In genomic region chr17:35991781-35992180, GRCm38 (mm10) we compare ENCODE assay signal across 14 mouse cellular contexts. TPM values are rescaled to one million over a fixed set of nuclear protein-coding genes. Genes with fewer than 3 reads are reported as not detected.
A peak's percentile ranks its signal among the peaks of the same experiment; 100 is the strongest.
DNase-seq lines count a peak whose midpoint lies in the region; ATAC-seq lines count a peak whose summit lies in the region.
"Had no signal": no experiment of that assay in that cellular context is flagged by ENCODE, and none has a peak within 500 bp of the region (broad histone marks: within the 10 kb centered on the region; RNA-seq: fewer than 3 reads in every experiment).

No protein-coding gene starts in this region.

- H3K27me3 ChIP-seq in lung, embryonic 16.5 days (ENCODE audit: control insufficient read depth, insufficient read depth, low read depth, low read length), result no peaks in the 10 kb centered on the region
- H3K27me3 ChIP-seq in stomach, embryonic 16.5 days (ENCODE audit: control insufficient read depth, insufficient read depth, low read length), result no peaks in the 10 kb centered on the region
- H3K27me3 ChIP-seq: megakaryocyte, embryonic 14.5 days had no signal

- no peak overlapping the region for H3K4me3 ChIP-seq in lung, embryonic 16.5 days (ENCODE audit: low read length)
- no peak overlapping the region for H3K4me3 ChIP-seq in stomach, embryonic 16.5 days (replicated peaks; ENCODE audit: low read length)
- H3K4me3 ChIP-seq: left cerebral cortex, adult 2 months; megakaryocyte, embryonic 14.5 days had no signal

- intact Hi-C loops in heart, postnatal 10 days (cut with DNase I), result loop anchor here (5.0 kb wide), 1 partner anchor 159 kb away; no protein-coding TSS in a partner anchor

- no peak overlapping the region for H3K27ac ChIP-seq in lung, embryonic 16.5 days (ENCODE audit: low read length)
- H3K27ac ChIP-seq in stomach, embryonic 16.5 days (ENCODE audit: low read length), result peak overlapping the region; percentile 74
- H3K27ac ChIP-seq: left cerebral cortex, adult 2 months had no signal

- H3K4me1 ChIP-seq in lung, embryonic 16.5 days (replicated peaks; ENCODE audit: control insufficient read depth, insufficient read depth, low read length), result peaks cover 11% of the 10 kb centered on the region
- H3K4me1 ChIP-seq in stomach, embryonic 16.5 days (ENCODE audit: control insufficient read depth, insufficient read depth, low read length), result peaks cover 16% of the 10 kb centered on the region

- H3K4me2 ChIP-seq in lung, embryonic 16.5 days (ENCODE audit: low read depth, low read length), result no peak overlapping the region
- peak overlapping the region; percentile 29; the same call in 1 of the 2 replicates for H3K4me2 ChIP-seq in stomach, embryonic 16.5 days (ENCODE audit: low read depth, low read length)

- peaks cover 14% of the 10 kb centered on the region for H3K36me3 ChIP-seq in lung, embryonic 16.5 days (ENCODE audit: control insufficient read depth, insufficient read depth, low read length)
- peaks cover 12% of the 10 kb centered on the region for H3K36me3 ChIP-seq in stomach, embryonic 16.5 days (ENCODE audit: control insufficient read depth, insufficient read depth, low read length)

- ATAC-seq in lung, embryonic 16.5 days (ENCODE audit: low read depth), result peak; percentile 55
- no peak for ATAC-seq in stomach, embryonic 16.5 days (ENCODE audit: insufficient read depth, low FRiP score)
- ATAC-seq: hindbrain, embryonic 16.5 days had no signal

- no peaks in the 10 kb centered on the region for H3K9me3 ChIP-seq in lung, embryonic 16.5 days (ENCODE audit: control insufficient read depth, low read length)
- H3K9me3 ChIP-seq in stomach, embryonic 16.5 days (replicated peaks; ENCODE audit: control insufficient read depth, low read length), result no peaks in the 10 kb centered on the region
- H3K9me3 ChIP-seq: G1E; megakaryocyte, embryonic 14.5 days had no signal

- WGBS in lung, embryonic 16.5 days, result 23% methylated on average over 10 of the region's 10 CpGs
- 23% methylated on average over 10 of the region's 10 CpGs for WGBS in stomach, embryonic 16.5 days

- peak; percentile 13 for DNase-seq in cerebellum, adult 9-10 months
- DNase-seq in cerebellum, postnatal 36 days, result no peak
- no peak for DNase-seq in lung, adult 18-20 months
- peak; percentile 33 to 46 for DNase-seq in heart, postnatal 10 days
- no peak for DNase-seq in embryo, embryonic 10.5 days (ENCODE audit: low spot score)
- no peak for DNase-seq in ovary, postnatal 14 days (ENCODE audit: low spot score)
- DNase-seq: cerebellum, adult 2 months; kidney, postnatal 36 days had no signal

- no peak overlapping the region for H3K9ac ChIP-seq in lung, embryonic 16.5 days (ENCODE audit: low read length)
- peak overlapping the region; percentile 38; the same call in 1 of the 2 replicates for H3K9ac ChIP-seq in stomach, embryonic 16.5 days (ENCODE audit: low read length)

RNA-seq across cellular contexts. Expression of gene Prr3, which starts 11.7 kb away (rescaled TPM):
- 27.5 and 29.7 TPM in 2 replicates for polyA plus RNA-seq in lung, embryonic 16.5 days (2015; fragmentation: Nextera tagmentation; extraction: Ambion mirVana)
- total RNA-seq in heart, postnatal 10 days (2021), result 10 to 100 TPM in 1 of 2 experiments, 1 to 10 TPM in 1; 7.9 to 11.0 TPM
- polyA plus RNA-seq in stomach, embryonic 16.5 days (2015; fragmentation: Nextera tagmentation; extraction: Ambion mirVana), result 23.4 and 25.6 TPM in 2 replicates

RNA-seq across cellular contexts. Expression of gene Gnl1, which starts 12.1 kb away (rescaled TPM):
- polyA plus RNA-seq in lung, embryonic 16.5 days (2015; fragmentation: Nextera tagmentation; extraction: Ambion mirVana), result 43.1 and 44.7 TPM in 2 replicates
- total RNA-seq in heart, postnatal 10 days (2021), result 10 to 100 TPM; 32.8 to 33.1 TPM
- 42.7 and 45.0 TPM in 2 replicates for polyA plus RNA-seq in stomach, embryonic 16.5 days (2015; fragmentation: Nextera tagmentation; extraction: Ambion mirVana)

RNA-seq across cellular contexts. Expression of gene Abcf1, which starts 22.2 kb away (rescaled TPM):
- 70.6 and 82.5 TPM in 2 replicates for polyA plus RNA-seq in lung, embryonic 16.5 days (2015; fragmentation: Nextera tagmentation; extraction: Ambion mirVana)
- 10 to 100 TPM; 64.0 to 67.4 TPM for total RNA-seq in heart, postnatal 10 days (2021)
- polyA plus RNA-seq in stomach, embryonic 16.5 days (2015; fragmentation: Nextera tagmentation; extraction: Ambion mirVana), result 87.7 and 88.9 TPM in 2 replicates

RNA-seq across cellular contexts. Expression of gene H2-T24, which starts 28.6 kb away (rescaled TPM):
- 2.0 and 2.2 TPM in 2 replicates for polyA plus RNA-seq in lung, embryonic 16.5 days (2015; fragmentation: Nextera tagmentation; extraction: Ambion mirVana)
- total RNA-seq in heart, postnatal 10 days (2021), result 1 to 10 TPM; 2.2 to 3.3 TPM
- 2.7 TPM in 2 replicates for polyA plus RNA-seq in stomach, embryonic 16.5 days (2015; fragmentation: Nextera tagmentation; extraction: Ambion mirVana)

RNA-seq across cellular contexts. Expression of gene H2-T23, which starts 40.9 kb away (rescaled TPM):
- polyA plus RNA-seq in lung, embryonic 16.5 days (2015; fragmentation: Nextera tagmentation; extraction: Ambion mirVana), result 7.2 and 11.7 TPM in 2 replicates
- total RNA-seq in heart, postnatal 10 days (2021), result 10 to 100 TPM; 16.6 TPM
- polyA plus RNA-seq in stomach, embryonic 16.5 days (2015; fragmentation: Nextera tagmentation; extraction: Ambion mirVana), result 16.9 and 17.5 TPM in 2 replicates

Comparison
In these comparisons a context has a peak if more than half of its experiments do, and no peak if none do; other contexts are left out.
1. DNase-seq: peak in cerebellum, adult 9-10 months (single experiment) and heart, postnatal 10 days (2 of 2); none in cerebellum, postnatal 36 days (0 of 2), lung, adult 18-20 months (0 of 2), embryo, embryonic 10.5 days (single experiment) and ovary, postnatal 14 days (single experiment).